ENCODE assay signal across 14 mouse cellular contexts in the genomic region with DNA sequence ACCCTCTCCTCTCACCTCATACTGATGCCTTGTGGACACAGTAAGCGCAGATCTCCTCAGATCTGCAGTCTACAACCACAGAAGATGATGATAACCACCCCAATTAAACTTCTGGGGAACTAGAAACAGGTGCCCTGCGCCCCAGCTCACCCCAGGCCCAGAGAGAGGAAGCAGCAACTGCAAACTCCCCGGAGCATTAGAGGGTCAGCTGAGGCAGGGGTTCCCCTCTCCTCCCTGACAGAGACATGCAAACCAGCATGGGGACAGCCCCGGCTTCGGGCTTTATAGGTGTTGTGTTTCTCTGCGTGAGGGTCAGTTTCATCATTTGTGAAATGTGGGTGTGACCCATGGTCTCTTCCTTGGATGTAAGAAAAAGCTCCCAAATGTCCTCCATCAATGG. TPM values are rescaled to one million over a fixed set of nuclear protein-coding genes. Genes with fewer than 3 reads are reported as not detected.
"Had no signal": no experiment of that assay in that cellular context is flagged by ENCODE, and none has a peak within 500 bp of the region (broad histone marks: within the 10 kb centered on the region; RNA-seq: fewer than 3 reads in every experiment).

No protein-coding gene starts in this region.

- H3K4me1 ChIP-seq: kidney, embryonic 15.5 days; liver, embryonic 13.5 days; neural tube, embryonic 13.5 days had no signal

- H3K27ac ChIP-seq: kidney, embryonic 15.5 days; left cerebral cortex, adult 2 months; liver, embryonic 13.5 days; neural tube, embryonic 13.5 days had no signal

- H3K4me3 ChIP-seq: kidney, embryonic 15.5 days; left cerebral cortex, adult 2 months; liver, embryonic 13.5 days; myocyte; neural tube, embryonic 13.5 days had no signal

- H3K36me3 ChIP-seq: kidney, embryonic 15.5 days; liver, embryonic 13.5 days; neural tube, embryonic 13.5 days had no signal

- DNase-seq: kidney, adult 8-10 months; kidney, postnatal 10 days; kidney, postnatal 36 days; liver, embryonic 13.5 days; lung, postnatal 14 days; midbrain, embryonic 14.5 days; right cerebral cortex, postnatal 14 days; thymus, adult 18-20 months had no signal

RNA-seq across cellular contexts. Expression of a gene that starts 1.5 kb away (rescaled TPM):
- total RNA-seq: liver, adult 2 months; megakaryocyte-erythroid progenitor cell, adult 5-6 weeks had no signal
- polyA plus RNA-seq: liver, adult 2 months had no signal
